Mouse (Mus musculus) left cerebral cortex, postnatal 4 days (tissue): ENCODE measurements at regions not wholly inside any gene's neighbourhood (a gene's known extent, or its start where the extent isn't known, plus 50 kb on each side); places are given as distances from the start of the nearest gene placed in this dataset.

Source experiments
- DNase-seq: peaks from one replicate; pipeline ENCODE4 v3.0.0-alpha.2; 2022
- intact Hi-C: fragments of 180-260 bp; cut with DNase I; formaldehyde crosslinking; loops from one replicate; pipeline ENCODE4 v1.15.1; 2025

DNA sequence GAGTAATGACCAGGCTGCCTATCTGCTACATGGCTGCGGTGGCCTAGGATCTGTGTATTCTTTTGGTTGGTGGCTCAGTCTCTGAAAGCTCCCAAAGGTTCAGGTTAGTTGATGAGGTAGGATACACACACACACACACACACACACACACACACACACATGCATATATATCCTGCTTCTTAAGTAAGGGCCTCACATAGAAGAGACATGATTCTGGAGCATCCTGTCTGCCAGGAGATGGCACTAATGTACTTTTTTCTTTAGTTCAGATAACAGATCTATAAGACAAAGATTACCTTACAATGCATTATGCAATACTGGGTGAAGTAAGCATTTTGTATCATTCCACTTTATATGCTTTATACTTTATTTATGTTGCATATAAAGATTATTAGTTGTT is 149.8 kb downstream of the Ankrd7 start:
- DNase-seq: peak; percentile 1
- intact Hi-C loops: no loop called here

DNA sequence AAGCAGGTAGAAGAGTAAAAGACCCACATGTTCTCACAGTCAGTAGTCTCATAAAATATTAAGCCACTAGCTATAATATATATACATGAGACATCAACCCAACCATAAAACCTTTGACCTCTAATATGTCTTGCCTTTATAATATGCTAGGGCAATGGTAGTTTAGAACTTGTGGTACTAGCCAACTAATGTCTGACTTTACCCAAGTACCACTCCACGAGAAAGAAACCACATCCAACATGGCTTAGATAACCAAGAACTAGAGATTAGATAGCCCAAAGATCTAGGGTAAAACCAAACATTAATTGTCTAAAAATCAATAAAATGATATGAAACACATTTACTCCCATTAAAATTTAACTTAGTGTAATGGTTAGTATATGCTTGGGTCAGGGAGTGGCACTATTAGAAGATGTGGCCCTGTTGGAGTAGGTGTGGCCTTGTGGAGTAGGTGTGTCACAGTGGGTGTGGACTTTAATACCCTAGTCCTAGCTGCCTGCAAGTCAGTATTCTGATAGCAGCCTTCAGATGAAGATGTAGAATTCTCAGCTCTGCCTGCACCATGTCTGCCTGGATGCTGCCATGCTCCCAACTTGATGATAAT is 152.2 kb downstream of the Ankrd7 start:
- no peak for DNase-seq
- intact Hi-C loops: no loop called here

DNA sequence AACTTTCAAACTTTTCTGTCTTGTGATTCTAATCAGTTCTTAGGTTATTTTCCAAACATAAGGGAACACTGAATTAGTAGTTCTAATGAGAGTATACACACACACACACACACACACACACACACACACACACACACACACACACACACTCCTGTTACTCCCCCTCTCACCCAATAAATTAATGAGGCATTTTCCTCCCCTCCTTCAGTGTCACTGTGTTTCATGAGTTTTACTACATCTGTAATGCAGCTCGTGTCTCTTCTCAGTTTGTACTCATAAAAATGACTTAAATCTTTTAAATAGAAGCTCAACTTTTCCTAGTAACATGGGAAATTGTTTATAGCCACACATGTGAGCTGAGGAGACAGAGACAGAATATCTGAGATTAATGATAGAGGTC is 168.2 kb downstream of the Ankrd7 start:
- intact Hi-C loops: no loop called here
- no peak for DNase-seq
